Mouse (Mus musculus): Measurements from ENCODE around the gene C1qtnf2. TPM values are rescaled to one million over a fixed set of nuclear protein-coding genes. Genes with fewer than 3 reads are reported as not detected.

C1qtnf2 gene
- 0.54 and 1.0 TPM in 2 replicates for polyA plus RNA-seq (2015; fragmentation: Nextera tagmentation; extraction: Ambion mirVana)

GRCm38 (mm10) chr11:43474225-43474774, at the start of gene C1qtnf2:
TSS of gene C1qtnf2 (plus strand) at chr11:43474276.
- Histone ChIP-seq H3K4me3 (replicated peaks) (no peak within 1 kb of the TSS), H3K9me3 (replicated peaks) (no peaks in the 10 kb centered on the region), H3K27me3 (0 out of 2 replicates have a peak, but pooled peaks cover 3% of the 10 kb centered on the region), H3K36me3 (no peaks in the 10 kb centered on the region), H3K9ac (no peak within 1 kb of the TSS), H3K4me2 (peak within 1 kb of the TSS; percentile 45), H3K27ac (no peak within 1 kb of the TSS), H3K4me1 (replicated peaks) (0 out of 2 replicates have a peak, but pooled peaks cover 6% of the 10 kb centered on the region)
- ATAC-seq (ENCODE audit: low read depth) (0 out of 2 replicates have a peak, but pooled peaks have one; percentile 20), DNase-seq (no peak)
- 5% methylated on average over 24 of the region's 24 CpGs for WGBS (ENCODE audit: insufficient replicate concordance)

- Histone ChIP-seq H3K4me2 (no peak overlapping the region), H3K27ac (no peak overlapping the region), H3K9ac (no peak overlapping the region), H3K4me3 (replicated peaks) (no peak overlapping the region), H3K4me1 (replicated peaks) (peaks cover 15% of the 10 kb centered on the region), H3K27me3 (no peaks in the 10 kb centered on the region), H3K9me3 (replicated peaks) (no peaks in the 10 kb centered on the region), H3K36me3 (peaks cover 20% of the 10 kb centered on the region)
- DNase-seq = no peak
- ATAC-seq (ENCODE audit: low read depth) = no peak
- 69% methylated on average over 5 of the region's 5 CpGs for WGBS (ENCODE audit: insufficient replicate concordance)
These were observed 49.7 kb upstream of the C1qtnf2 start for GRCm38 (mm10) chr11:43424386-43424785.

- peaks cover 20% of the 10 kb centered on the region for H3K36me3 ChIP-seq
- peak overlapping the region; percentile 80; the same call in 1 of the 2 replicates for H3K9ac ChIP-seq
- WGBS (ENCODE audit: insufficient replicate concordance) = 71% methylated on average over 9 of the region's 9 CpGs
- no peak for ATAC-seq (ENCODE audit: low read depth)
- H3K27ac ChIP-seq = peak overlapping the region; percentile 59; the same call in 1 of the 2 replicates
- H3K4me2 ChIP-seq = peak overlapping the region; percentile 76
- H3K4me3 ChIP-seq (replicated peaks) = peak overlapping the region; percentile 71
- H3K9me3 ChIP-seq (replicated peaks) = no peaks in the 10 kb centered on the region
- H3K27me3 ChIP-seq = no peaks in the 10 kb centered on the region
- DNase-seq = no peak
- H3K4me1 ChIP-seq (replicated peaks) = peaks cover 15% of the 10 kb centered on the region
These were observed 48.8 kb upstream of the C1qtnf2 start for GRCm38 (mm10) chr11:43425166-43425709.

GRCm38 (mm10) chr11:43425824-43426413, 48.2 kb upstream of the C1qtnf2 start, which contains the start of gene Pttg1:
TSS of gene Pttg1 (minus strand) at chr11:43426251.
- Histone ChIP-seq H3K36me3 (peaks cover 17% of the 10 kb centered on the region), H3K27ac (peak within 1 kb of the TSS; percentile 88), H3K4me2 (peak within 1 kb of the TSS; percentile 76), H3K9me3 (replicated peaks) (no peaks in the 10 kb centered on the region), H3K4me1 (replicated peaks) (peaks cover 15% of the 10 kb centered on the region), H3K9ac (peak within 1 kb of the TSS; percentile 80), H3K27me3 (no peaks in the 10 kb centered on the region), H3K4me3 (replicated peaks) (peak within 1 kb of the TSS; percentile 71)
- WGBS (ENCODE audit: insufficient replicate concordance) = 4% methylated on average over 27 of the region's 27 CpGs
- ATAC-seq (ENCODE audit: low read depth) (peak; percentile 99), DNase-seq (peak; percentile 73)

GRCm38 (mm10) chr11:43426414-43426884, 47.6 kb upstream of the C1qtnf2 start:
- DNase-seq = peak; percentile 26
- Histone ChIP-seq H3K4me3 (replicated peaks) (peak overlapping the region; percentile 71), H3K4me1 (replicated peaks) (peaks cover 15% of the 10 kb centered on the region), H3K27ac (peak overlapping the region; percentile 88), H3K4me2 (peak overlapping the region; percentile 76), H3K36me3 (peaks cover 15% of the 10 kb centered on the region), H3K27me3 (no peaks in the 10 kb centered on the region), H3K9me3 (replicated peaks) (no peaks in the 10 kb centered on the region), H3K9ac (peak overlapping the region; percentile 80)
- WGBS (ENCODE audit: insufficient replicate concordance) = 14% methylated on average over 7 of the region's 7 CpGs
- ATAC-seq (ENCODE audit: low read depth) = peak; percentile 71

- peaks cover 17% of the 10 kb centered on the region for H3K4me1 ChIP-seq (replicated peaks)
- peak within 1 kb of the TSS; percentile 89 for H3K4me3 ChIP-seq (replicated peaks)
These were observed 40.6 kb upstream of the C1qtnf2 start, which contains the start of gene Slu7 for GRCm38 (mm10) chr11:43433254-43434023. TSS of gene Slu7 (plus strand) at chr11:43433744.

GRCm38 (mm10) chr11:43434024-43434407, 40.1 kb upstream of the C1qtnf2 start:
- peak overlapping the region; percentile 50 for H3K27ac ChIP-seq
- peak overlapping the region; percentile 77 for H3K4me2 ChIP-seq
- H3K4me1 ChIP-seq (replicated peaks) = peaks cover 17% of the 10 kb centered on the region
- no peaks in the 10 kb centered on the region for H3K9me3 ChIP-seq (replicated peaks)
- no peaks in the 10 kb centered on the region for H3K27me3 ChIP-seq
- peaks cover 20% of the 10 kb centered on the region for H3K36me3 ChIP-seq
- 0% methylated on average over 9 of the region's 9 CpGs for WGBS (ENCODE audit: insufficient replicate concordance)
- DNase-seq = no peak
- H3K9ac ChIP-seq = peak overlapping the region; percentile 79
- peak; percentile 63 for ATAC-seq (ENCODE audit: low read depth)
- peak overlapping the region; percentile 89 for H3K4me3 ChIP-seq (replicated peaks)

More at GRCm38 (mm10) chr11:43433254-43434023, 40.6 kb upstream of the C1qtnf2 start, which contains the start of gene Slu7:
- Histone ChIP-seq H3K27me3 (no peaks in the 10 kb centered on the region), H3K36me3 (peaks cover 14% of the 10 kb centered on the region), H3K9ac (peak within 1 kb of the TSS; percentile 79), H3K9me3 (replicated peaks) (no peaks in the 10 kb centered on the region), H3K27ac (peak within 1 kb of the TSS; percentile 50), H3K4me2 (peak within 1 kb of the TSS; percentile 77)
- 6% methylated on average over 38 of the region's 38 CpGs for WGBS (ENCODE audit: insufficient replicate concordance)
- ATAC-seq (ENCODE audit: low read depth) (peak; percentile 86), DNase-seq (peak; percentile 61)

- no peaks in the 10 kb centered on the region for H3K9me3 ChIP-seq (replicated peaks)
- H3K9ac ChIP-seq = no peak overlapping the region
- H3K4me3 ChIP-seq (replicated peaks) = no peak overlapping the region
- H3K4me1 ChIP-seq (replicated peaks) = no peaks in the 10 kb centered on the region
- no peak for DNase-seq
- H3K27me3 ChIP-seq = no peaks in the 10 kb centered on the region
- 87% methylated on average over 10 of the region's 10 CpGs for WGBS (ENCODE audit: insufficient replicate concordance)
- H3K4me2 ChIP-seq = no peak overlapping the region
- no peak overlapping the region for H3K27ac ChIP-seq
- peaks cover 89% of the 10 kb centered on the region for H3K36me3 ChIP-seq
- ATAC-seq (ENCODE audit: low read depth) = no peak
These were observed 33.0 kb upstream of the C1qtnf2 start for GRCm38 (mm10) chr11:43441121-43441520.

GRCm38 (mm10) chr11:43443183-43443582, 30.9 kb upstream of the C1qtnf2 start:
- Histone ChIP-seq H3K4me3 (replicated peaks) (no peak overlapping the region), H3K4me2 (no peak overlapping the region), H3K9ac (no peak overlapping the region), H3K4me1 (replicated peaks) (no peaks in the 10 kb centered on the region), H3K36me3 (peaks cover 92% of the 10 kb centered on the region), H3K27me3 (no peaks in the 10 kb centered on the region), H3K9me3 (replicated peaks) (no peaks in the 10 kb centered on the region), H3K27ac (no peak overlapping the region)
- no peak for ATAC-seq (ENCODE audit: low read depth)
- DNase-seq = no peak
- 91% methylated on average over 13 of the region's 13 CpGs for WGBS (ENCODE audit: insufficient replicate concordance)

- no peak for DNase-seq
- H3K27ac ChIP-seq = no peak overlapping the region
- no peak for ATAC-seq (ENCODE audit: low read depth)
- H3K4me2 ChIP-seq = no peak overlapping the region
- no peaks in the 10 kb centered on the region for H3K4me1 ChIP-seq (replicated peaks)
- 73% methylated on average over 2 of the region's 2 CpGs for WGBS (ENCODE audit: insufficient replicate concordance)
- H3K27me3 ChIP-seq = no peaks in the 10 kb centered on the region
- no peak overlapping the region for H3K4me3 ChIP-seq (replicated peaks)
- no peak overlapping the region for H3K9ac ChIP-seq
- no peaks in the 10 kb centered on the region for H3K9me3 ChIP-seq (replicated peaks)
- peaks cover 27% of the 10 kb centered on the region for H3K36me3 ChIP-seq
These were observed 24.2 kb upstream of the C1qtnf2 start for GRCm38 (mm10) chr11:43449916-43450315.

- Histone ChIP-seq H3K4me3 (replicated peaks) (no peak overlapping the region), H3K9me3 (replicated peaks) (no peaks in the 10 kb centered on the region), H3K36me3 (peaks cover 12% of the 10 kb centered on the region), H3K4me1 (replicated peaks) (no peaks in the 10 kb centered on the region), H3K4me2 (no peak overlapping the region), H3K27ac (no peak overlapping the region), H3K9ac (no peak overlapping the region), H3K27me3 (no peaks in the 10 kb centered on the region)
- ATAC-seq (ENCODE audit: low read depth) (no peak), DNase-seq (no peak)
- WGBS (ENCODE audit: insufficient replicate concordance) = 34% methylated on average over 4 of the region's 4 CpGs
These were observed 22.8 kb upstream of the C1qtnf2 start for GRCm38 (mm10) chr11:43451322-43451721.
